Mouse (Mus musculus): Measurements from ENCODE around the gene Dctpp1.

The Dctpp1 gene

GRCm38 (mm10) chr7:127210266-127210665 lies 50.2 kb downstream of the Dctpp1 start:
- DNase-seq (ENCODE audit: low spot score in 2 of 2): peak in 1 of 2 experiments; percentile 17

GRCm38 (mm10) chr7:127209851-127210250 lies 50.7 kb downstream of the Dctpp1 start:
- DNase-seq (ENCODE audit: low spot score in 2 of 2): no peak

- DNase-seq (ENCODE audit: low spot score in 2 of 2): peak; percentile 90 to 97
Measured at GRCm38 (mm10) chr7:127208553-127209438, 51.7 kb downstream of the Dctpp1 start, which contains the start of gene Mylpf. TSS of gene Mylpf (plus strand) at chr7:127208890.

- no peak for DNase-seq (ENCODE audit: low spot score in 2 of 2)
Measured at GRCm38 (mm10) chr7:127208295-127208552, 52.3 kb downstream of the Dctpp1 start, which contains the start of gene Tbc1d10b. TSS of gene Tbc1d10b (minus strand) at chr7:127208468.

- peak; percentile 34 to 58 for DNase-seq (ENCODE audit: low spot score in 2 of 2)
Measured at GRCm38 (mm10) chr7:127207374-127208294, 52.9 kb downstream of the Dctpp1 start.

Measured in frontal cortex, postnatal 10 days (tissue).